Mouse (Mus musculus) neutrophil, adult 83 days (primary cell): Measurements from ENCODE around the gene Map2. TPM values are rescaled to one million over a fixed set of nuclear protein-coding genes. Genes with fewer than 3 reads are reported as not detected.

Source experiments
- total RNA-seq, 2 experiments: library from RNA; stranded (reverse); gene quantifications; one replicate each; pipeline ENCODE4 v1.2.4; 2023

Map2 gene
- not detected for total RNA-seq

DNA sequence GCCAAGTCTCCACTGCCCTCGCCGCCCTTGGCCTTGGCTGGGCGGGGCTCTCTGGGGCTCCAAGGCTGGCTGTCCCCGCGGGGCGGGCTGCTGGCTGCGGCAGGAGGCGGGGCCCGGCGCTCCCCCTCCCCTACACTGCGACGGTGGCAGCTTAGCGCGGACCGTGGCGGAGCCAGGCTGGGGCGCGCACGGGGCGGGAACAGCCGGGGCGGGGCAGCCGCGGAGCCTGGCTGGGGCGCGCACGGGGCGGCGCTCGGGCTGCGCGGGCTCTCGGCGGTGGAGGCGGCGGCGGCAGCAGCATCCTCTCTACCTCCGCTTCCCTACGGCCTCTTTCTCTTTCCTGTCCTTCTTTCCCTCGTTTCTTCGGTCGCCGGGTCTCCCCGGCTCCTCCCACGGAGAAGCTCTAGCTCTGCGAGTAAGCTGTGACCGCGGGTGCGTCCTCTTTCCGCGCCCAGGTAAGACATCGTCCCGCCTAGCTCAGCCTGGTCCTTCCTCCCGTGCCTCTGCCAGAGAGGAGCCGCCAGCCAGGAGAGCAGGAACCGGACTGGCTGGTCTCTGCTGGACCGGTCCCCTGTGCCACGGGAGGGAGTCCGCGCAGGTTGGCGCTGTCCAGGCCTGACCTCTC lies at the start of gene Map2:
Gene Map2, plus strand, starts transcription at position 233 of the 625 bp plus-strand sequence.

DNA sequence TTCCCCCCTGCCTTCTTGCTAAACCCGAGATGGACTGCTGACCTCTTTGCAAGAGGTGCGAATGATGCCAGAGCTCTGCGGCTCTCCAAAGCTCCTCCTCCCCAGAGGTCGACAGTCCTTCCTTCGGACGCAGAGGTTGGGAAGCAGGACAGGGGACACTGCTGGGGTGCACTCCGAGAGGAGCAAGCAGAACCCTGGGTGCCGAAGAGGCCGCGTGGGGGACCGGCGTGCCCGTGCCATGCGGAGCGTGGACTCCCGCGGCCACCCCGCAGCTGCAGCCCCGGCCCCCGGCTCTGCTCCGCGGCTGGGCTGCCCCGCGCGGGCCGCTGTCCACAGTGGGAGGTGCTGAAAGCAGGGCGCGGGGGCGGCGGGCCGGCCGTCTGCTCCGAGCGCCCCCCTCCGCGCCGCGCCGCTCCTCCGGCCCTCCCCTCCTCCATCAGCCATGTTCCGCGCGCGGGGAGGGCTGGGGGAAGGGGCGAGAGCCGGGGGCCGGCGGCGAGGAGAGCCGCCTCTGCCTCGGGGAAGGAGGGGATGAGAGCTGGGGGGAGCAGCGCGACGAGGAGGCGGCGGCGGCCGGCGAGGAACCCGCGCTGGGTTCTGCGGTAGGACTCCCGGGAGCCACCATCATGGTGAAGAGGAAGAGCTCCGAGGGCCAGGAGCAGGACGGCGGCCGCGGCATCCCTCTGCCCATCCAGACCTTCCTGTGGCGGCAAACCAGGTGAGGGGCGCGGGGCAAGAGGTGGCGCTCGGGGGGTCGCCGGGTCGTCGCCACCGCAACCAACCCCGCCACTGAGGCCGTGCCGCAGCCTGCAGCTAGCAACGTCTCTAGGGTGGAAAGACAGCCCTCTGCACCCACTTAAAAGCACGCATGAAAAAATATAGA lies 293.0 kb downstream of the Map2 start, which contains the start of gene Unc80:
Gene Unc80, plus strand, starts transcription at position 547 of the 883 bp plus-strand sequence.

Other genes starting within 250 kb of the Map2 start
- gene Crygf, start 248.8 kb upstream of the Map2 start, total RNA-seq: not detected